Mouse (Mus musculus): ENCODE data around the gene Mcm5.

Gene Mcm5

DNA sequence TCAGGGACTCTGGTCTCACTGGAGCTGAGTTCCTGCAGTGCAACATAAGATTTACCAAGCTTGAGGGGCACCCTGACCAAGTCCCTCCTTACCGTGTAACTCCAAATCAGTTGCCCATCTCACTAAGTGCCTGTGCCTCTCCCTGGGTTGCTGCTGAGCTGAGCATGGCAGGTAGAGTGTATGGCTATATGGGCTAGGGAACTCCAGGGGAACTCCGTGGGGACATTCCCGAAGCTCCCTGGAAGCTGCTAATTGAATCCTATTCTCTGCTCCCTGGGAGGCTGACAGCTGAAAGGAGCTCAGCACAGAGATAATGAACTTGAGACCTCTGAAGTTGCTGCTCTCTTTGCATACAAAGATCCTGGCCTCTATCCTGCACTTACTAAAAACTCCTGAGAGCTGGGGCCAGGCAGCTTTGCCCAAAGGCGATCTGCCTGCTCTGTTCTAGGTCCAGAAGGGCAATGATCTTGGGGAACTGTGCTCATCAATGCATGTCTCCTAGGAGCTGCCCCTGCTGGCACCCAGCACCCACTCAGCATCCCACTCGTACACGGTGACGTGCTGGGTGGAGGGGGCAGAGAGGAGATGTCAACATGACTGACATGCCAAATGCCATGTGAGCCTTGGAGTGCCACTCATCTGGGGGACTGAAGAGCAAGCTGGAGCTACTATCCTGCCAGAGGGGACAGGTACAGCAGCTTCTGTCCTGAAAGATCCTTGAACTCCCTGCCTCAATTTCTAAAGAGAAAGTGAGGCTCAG, 48.3 kb downstream of the Mcm5 start:
- DNase-seq (ENCODE audit: low read depth, low spot score): no peak

DNA sequence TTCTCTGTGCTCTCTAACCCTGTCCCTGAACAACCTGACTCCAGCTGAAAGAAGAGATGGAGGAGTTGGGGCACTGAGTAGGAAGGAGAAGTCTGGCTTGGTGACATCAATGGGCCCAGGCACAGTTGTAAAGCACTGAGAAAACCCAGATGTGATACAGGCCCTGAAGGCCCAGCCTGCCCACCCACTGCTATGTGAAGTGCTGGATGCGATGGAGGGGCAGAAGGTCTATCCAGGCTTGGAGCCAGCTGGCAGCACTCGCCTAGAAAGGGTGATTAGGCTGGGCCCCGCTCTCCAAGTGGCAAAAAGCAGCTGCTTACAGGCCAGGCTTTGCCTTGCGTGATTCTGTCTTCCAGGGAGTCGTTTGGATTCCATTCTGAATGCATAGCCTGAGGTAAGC, 60.0 kb downstream of the Mcm5 start:
- DNase-seq (ENCODE audit: low read depth, low spot score): no peak

DNA sequence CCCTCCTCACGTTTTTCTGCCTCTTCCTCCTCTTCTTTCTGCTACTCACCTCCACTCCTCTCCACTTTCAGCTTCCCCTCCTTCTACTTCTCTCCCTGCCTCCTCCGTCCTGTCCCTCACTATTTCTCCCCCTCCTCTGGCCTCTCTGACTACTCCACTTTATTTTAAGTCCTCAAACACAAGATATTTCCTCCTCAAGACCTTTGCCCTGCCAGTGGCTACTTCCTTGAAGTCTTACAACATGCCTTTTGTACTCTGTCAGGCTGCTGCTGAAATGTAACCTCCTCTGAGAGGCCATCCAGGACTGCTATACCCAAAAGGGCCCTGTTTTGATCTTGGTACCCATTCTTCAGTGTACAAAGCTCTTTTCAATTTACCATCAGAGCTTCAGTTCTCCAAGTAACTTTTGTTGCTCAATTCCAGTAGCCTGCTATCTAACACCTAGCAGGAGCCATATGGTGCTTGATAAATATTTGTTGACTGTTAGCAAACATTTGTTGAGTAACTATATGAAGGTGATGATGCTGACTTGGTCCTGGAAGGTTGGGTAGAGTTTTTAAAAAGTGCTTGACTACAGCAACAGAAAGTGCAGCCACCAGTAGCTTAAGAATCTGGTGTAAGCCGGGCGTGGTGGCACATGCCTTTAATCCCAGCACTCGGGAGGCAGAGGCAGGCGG, 62.8 kb downstream of the Mcm5 start:
- DNase-seq (ENCODE audit: low read depth, low spot score): no peak

All from embryo, embryonic 11.5 days (tissue).